Mouse (Mus musculus) midbrain, embryonic 16.5 days (tissue): ENCODE measurements around the gene Chst15. TPM values are rescaled to one million over a fixed set of nuclear protein-coding genes. Genes with fewer than 3 reads are reported as not detected.

Source experiments
- ATAC-seq: fragments of 200-750 bp; cut with Nextera tagmentation; 2 replicates; pipeline ENCODE4 v1.8.0; 2017; ENCODE audit warnings: moderate TSS enrichment
- H3K27ac ChIP-seq: fragments of 300-500 bp; sonication (generic); 2 replicates; pipeline ENCODE4 v1.5.1; 2014; ENCODE audit warnings: mild to moderate bottlenecking, low read length, mixed read lengths
- H3K27me3 ChIP-seq: fragments of 300-500 bp; sonication (generic); 2 replicates; pipeline ENCODE4 v1.6.1; 2014; ENCODE audit warnings: low read depth, low read length, mixed read lengths; ENCODE audit not compliant: control insufficient read depth, insufficient read depth
- H3K36me3 ChIP-seq: fragments of 300-500 bp; sonication (generic); 2 replicates; pipeline ENCODE4 v1.6.1; 2014; ENCODE audit warnings: mild to moderate bottlenecking, low read length, moderate library complexity, mixed read lengths; ENCODE audit not compliant: control insufficient read depth, insufficient read depth
- H3K4me1 ChIP-seq: fragments of 300-500 bp; sonication (generic); 2 replicates; pipeline ENCODE4 v1.6.1; 2014; ENCODE audit warnings: mild to moderate bottlenecking, low read length, mixed read lengths; ENCODE audit not compliant: control insufficient read depth, insufficient read depth
- H3K4me2 ChIP-seq: fragments of 300-500 bp; sonication (generic); 2 replicates; pipeline ENCODE4 v1.6.1; 2014; ENCODE audit warnings: mild to moderate bottlenecking, low read length, mixed read lengths
- H3K4me3 ChIP-seq: fragments of 300-500 bp; sonication (generic); 2 replicates; pipeline ENCODE4 v1.5.1; 2014; ENCODE audit warnings: low read depth, mild to moderate bottlenecking, low read length, moderate library complexity, mixed read lengths
- H3K9ac ChIP-seq: fragments of 300-500 bp; sonication (generic); 2 replicates; pipeline ENCODE4 v1.6.1; 2014; ENCODE audit warnings: low read depth, low read length, mixed read lengths
- H3K9me3 ChIP-seq: fragments of 300-500 bp; sonication (generic); replicated peaks from 2 replicates; pipeline ENCODE4 v1.6.1; 2014; ENCODE audit warnings: mild to moderate bottlenecking, low read length, mixed read lengths; ENCODE audit not compliant: control insufficient read depth, poor library complexity, severe bottlenecking
- WGBS: fragments of 180-500 bp; shearing (Covaris S2); extraction: QIAGEN DNeasy Blood & Tissue Kit; methylation state at CpG from one replicate; pipeline ENCODE4 v1.1.7; 2014; 5-methylcytosine and 5-hydroxymethylcytosine counted together
- polyA plus RNA-seq: library from polyadenylated mRNA; unstranded; fragments of >200 nt; fragmentation: Nextera tagmentation; extraction: Ambion mirVana; gene quantifications from 2 replicates; pipeline ENCODE4 v1.2.1, GENCODE M21; 2015

The Chst15 gene
- polyA plus RNA-seq, 1 experiment from 2014 or later: 12.6 TPM

DNA sequence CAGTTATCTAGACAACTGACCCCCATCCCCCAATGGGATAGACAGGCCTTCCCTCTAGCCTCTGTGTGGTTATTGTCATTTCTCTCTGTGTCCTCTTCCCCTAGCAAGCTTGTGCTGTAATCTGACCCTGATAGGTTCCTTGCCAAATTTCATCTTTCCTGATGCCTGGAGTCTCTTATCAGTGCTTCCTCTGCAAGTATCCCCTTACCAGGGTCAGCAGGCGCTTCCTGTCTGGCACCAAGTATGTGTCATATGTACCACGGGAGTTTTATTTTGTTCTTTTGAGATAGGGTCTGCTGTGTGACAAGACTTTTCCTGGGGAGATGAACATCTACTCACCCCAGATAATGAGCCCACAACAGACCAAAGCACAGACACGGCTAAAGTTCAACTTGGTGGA, 38.4 kb downstream of the Chst15 start:
- H3K27ac ChIP-seq: no peak overlapping the region
- H3K36me3 ChIP-seq: no peaks in the 10 kb centered on the region
- H3K9ac ChIP-seq: no peak overlapping the region
- 95% methylated on average over 3 of the region's 3 CpGs for WGBS
- ATAC-seq: no peak
- peaks cover 6% of the 10 kb centered on the region for H3K4me1 ChIP-seq
- H3K4me2 ChIP-seq: no peak overlapping the region
- no peaks in the 10 kb centered on the region for H3K9me3 ChIP-seq
- no peaks in the 10 kb centered on the region for H3K27me3 ChIP-seq
- no peak overlapping the region for H3K4me3 ChIP-seq

DNA sequence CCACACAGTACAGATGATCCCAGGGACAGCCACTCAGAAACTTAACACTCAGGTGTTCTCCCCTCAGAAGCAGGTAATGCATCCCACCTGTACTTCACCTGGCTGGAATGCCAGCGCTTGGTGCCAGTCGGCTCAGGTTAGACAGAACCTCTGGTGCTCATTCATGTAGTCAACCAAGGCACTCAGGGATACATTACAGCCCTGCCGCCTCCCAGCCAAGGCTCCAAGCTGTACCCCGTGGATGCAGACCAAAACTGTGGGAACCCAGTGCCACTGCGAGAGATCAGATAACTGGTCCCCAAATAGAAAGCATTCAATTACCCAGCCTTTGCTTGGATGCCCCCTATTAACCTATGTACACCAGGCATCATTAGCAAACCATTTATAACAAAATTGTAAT, 40.7 kb downstream of the Chst15 start:
- Histone ChIP-seq H3K27ac (no peak overlapping the region), H3K9ac (no peak overlapping the region), H3K4me2 (no peak overlapping the region), H3K27me3 (no peaks in the 10 kb centered on the region), H3K9me3 (no peaks in the 10 kb centered on the region), H3K36me3 (no peaks in the 10 kb centered on the region), H3K4me1 (peaks cover 6% of the 10 kb centered on the region), H3K4me3 (no peak overlapping the region)
- ATAC-seq: no peak
- 72% methylated on average over 5 of the region's 5 CpGs for whole genome bisulfite sequencing

DNA sequence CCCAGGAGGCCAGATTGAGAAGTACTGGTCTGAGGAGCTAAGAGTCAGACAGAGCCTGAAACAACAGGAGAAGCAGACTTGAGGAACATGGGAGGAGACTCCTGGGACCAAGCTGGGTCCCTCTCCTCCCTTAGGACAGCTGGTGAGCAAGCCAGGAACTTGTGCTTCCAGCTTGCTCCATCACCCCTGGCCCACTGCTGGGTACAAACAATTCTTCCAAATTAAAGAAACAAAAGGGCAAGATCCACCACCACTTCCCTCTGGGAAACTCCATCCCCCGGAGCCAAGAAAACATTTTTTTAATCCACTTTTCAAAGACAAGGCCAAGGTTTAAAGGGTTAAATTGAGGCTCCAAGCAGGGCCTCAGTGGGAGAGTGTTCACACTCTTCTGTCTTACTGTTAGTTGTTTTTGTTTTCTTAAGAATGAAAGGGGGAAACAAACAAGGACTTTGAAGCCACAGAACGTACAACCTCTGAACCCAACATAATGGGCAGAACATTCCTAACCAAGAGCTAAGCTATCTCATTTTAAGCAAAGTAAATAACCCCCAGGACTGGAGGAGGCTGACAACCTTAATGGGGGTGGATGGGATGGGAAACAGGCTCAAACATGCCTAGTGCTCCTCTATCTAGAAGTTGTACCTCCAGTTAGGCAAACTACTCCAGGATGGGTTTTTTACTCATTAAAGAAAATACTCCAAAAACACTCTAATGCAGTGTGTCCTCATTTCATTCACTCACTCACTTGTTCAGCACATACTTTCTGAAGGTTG, 43.1 kb downstream of the Chst15 start:
- Histone ChIP-seq H3K27me3 (no peaks in the 10 kb centered on the region), H3K27ac (no peak overlapping the region), H3K4me2 (no peak overlapping the region), H3K9ac (no peak overlapping the region), H3K4me3 (no peak overlapping the region), H3K9me3 (no peaks in the 10 kb centered on the region), H3K4me1 (peaks cover 6% of the 10 kb centered on the region), H3K36me3 (peaks cover under 1% of the 10 kb centered on the region; the same call in 1 of the 2 replicates)
- no peak for ATAC-seq
- WGBS: 41% methylated on average over 2 of the region's 2 CpGs

DNA sequence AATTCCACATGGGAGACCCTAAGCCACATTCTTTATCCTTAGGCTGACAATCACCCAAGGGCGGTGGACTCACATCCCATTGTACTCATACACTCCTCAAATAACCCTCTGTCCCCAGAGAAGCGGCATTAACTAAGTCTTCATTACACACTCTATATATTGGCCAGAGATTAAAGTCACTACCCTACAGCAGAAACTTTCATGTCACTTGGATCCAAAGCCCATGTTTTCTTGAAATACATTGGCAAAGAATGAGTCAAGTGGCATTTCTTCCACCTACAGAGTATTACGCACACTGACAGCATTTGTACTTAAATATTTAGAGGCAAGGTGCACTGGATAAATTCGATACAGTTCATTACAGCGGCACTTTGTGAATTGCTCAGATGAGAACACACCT, 44.0 kb downstream of the Chst15 start:
- no peaks in the 10 kb centered on the region for H3K9me3 ChIP-seq
- H3K27ac ChIP-seq: no peak overlapping the region
- H3K27me3 ChIP-seq: no peaks in the 10 kb centered on the region
- H3K9ac ChIP-seq: no peak overlapping the region
- no peak overlapping the region for H3K4me3 ChIP-seq
- peaks cover 6% of the 10 kb centered on the region for H3K4me1 ChIP-seq
- ATAC-seq: no peak
- peaks cover 3% of the 10 kb centered on the region; the same call in 1 of the 2 replicates for H3K36me3 ChIP-seq
- WGBS: 95% methylated on average over 5 of the region's 5 CpGs
- H3K4me2 ChIP-seq: no peak overlapping the region

DNA sequence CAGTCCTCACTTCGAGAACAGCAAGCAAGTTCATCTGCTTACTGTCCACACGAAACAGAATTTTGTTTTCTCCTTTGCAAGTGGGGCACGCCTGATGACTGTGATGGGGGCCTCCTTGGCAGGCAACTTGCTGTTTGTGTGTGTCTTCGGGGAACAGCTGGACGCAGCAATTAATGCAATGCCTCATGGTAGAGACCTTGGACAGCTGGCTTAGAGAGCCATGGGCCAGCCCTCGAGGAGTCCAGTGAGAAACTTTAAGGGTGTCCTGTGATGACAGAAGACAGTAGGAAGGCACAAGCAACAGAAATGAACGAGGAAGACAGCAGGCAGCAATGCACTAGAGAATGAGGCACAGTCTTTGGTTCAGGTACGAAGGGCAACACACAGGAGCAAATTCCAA, 46.7 kb downstream of the Chst15 start:
- H3K4me3 ChIP-seq: no peak overlapping the region
- ATAC-seq: no peak
- peaks cover 3% of the 10 kb centered on the region; the same call in 1 of the 2 replicates for H3K36me3 ChIP-seq
- no peak overlapping the region for H3K4me2 ChIP-seq
- WGBS: 92% methylated on average over 8 of the region's 8 CpGs
- H3K4me1 ChIP-seq: no peaks in the 10 kb centered on the region
- H3K27ac ChIP-seq: no peak overlapping the region
- H3K9me3 ChIP-seq: no peaks in the 10 kb centered on the region
- no peaks in the 10 kb centered on the region for H3K27me3 ChIP-seq
- H3K9ac ChIP-seq: no peak overlapping the region

DNA sequence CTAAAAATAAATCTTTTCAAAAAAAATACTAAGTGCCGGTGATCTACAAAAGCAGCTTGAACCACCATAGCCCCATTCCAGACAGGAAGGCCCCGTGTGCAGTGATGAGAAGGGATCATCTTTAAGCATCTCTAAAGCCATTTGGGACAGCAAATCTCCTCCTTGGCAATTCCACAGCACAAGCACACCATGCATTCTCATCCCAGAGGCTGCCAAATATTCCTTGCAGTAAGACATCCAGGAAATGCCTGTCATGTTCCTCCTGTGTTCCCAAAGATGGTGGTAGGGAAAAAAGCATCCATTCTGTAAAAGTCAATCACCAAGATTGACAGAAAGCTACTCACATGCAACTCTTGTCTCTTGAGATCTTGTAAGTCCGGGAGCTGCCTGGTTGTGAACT, 47.4 kb downstream of the Chst15 start:
- H3K4me3 ChIP-seq: no peak overlapping the region
- ATAC-seq: no peak
- H3K9ac ChIP-seq: no peak overlapping the region
- no peak overlapping the region for H3K27ac ChIP-seq
- H3K36me3 ChIP-seq: peaks cover 3% of the 10 kb centered on the region; the same call in 1 of the 2 replicates
- no peaks in the 10 kb centered on the region for H3K9me3 ChIP-seq
- H3K27me3 ChIP-seq: no peaks in the 10 kb centered on the region
- no peak overlapping the region for H3K4me2 ChIP-seq
- WGBS: 75% methylated on average over 3 of the region's 3 CpGs
- H3K4me1 ChIP-seq: no peaks in the 10 kb centered on the region; the same call in 1 of the 2 replicates

DNA sequence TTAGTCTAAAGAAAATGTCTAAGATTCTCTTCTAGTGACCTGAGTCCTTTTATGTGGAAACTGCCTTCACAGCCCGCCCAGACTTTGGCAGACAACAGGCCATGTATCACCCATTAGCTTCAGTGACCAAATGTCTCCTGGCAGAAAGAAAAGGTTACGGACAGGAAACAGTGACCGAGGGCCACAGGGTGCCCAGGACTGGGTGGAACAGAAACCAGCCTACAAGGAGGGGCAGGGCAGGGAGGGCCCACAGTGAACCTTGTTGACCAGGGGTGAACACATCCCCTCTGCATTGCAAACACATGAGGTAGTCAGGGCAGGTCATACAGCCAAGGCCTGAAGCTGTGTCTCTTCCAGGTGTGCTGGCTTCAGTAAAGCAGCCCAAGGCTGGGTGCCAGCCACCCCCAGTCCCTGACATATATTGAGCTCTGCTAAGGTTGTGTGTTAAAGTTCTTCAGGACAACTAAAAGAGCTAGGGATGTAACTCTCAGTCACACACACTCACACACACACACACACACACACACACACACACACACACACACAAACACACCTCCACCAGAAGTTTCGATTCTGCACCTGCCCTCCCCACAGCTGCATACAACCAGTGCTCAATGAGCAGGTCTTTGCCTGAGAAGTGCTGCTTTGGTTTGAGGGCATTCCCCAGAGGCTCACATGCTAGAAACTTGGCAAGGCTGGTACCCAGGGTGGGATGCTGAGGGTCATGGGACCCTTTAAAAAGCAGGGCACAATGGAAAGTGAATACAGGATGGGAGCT, 49.1 kb downstream of the Chst15 start:
- WGBS: 94% methylated on average over 4 of the region's 4 CpGs
- Histone ChIP-seq H3K9me3 (no peaks in the 10 kb centered on the region), H3K4me1 (no peaks in the 10 kb centered on the region; the same call in 1 of the 2 replicates), H3K4me3 (no peak overlapping the region), H3K9ac (no peak overlapping the region), H3K4me2 (no peak overlapping the region), H3K27me3 (no peaks in the 10 kb centered on the region), H3K27ac (no peak overlapping the region), H3K36me3 (peaks cover 3% of the 10 kb centered on the region; the same call in 1 of the 2 replicates)
- ATAC-seq: no peak

DNA sequence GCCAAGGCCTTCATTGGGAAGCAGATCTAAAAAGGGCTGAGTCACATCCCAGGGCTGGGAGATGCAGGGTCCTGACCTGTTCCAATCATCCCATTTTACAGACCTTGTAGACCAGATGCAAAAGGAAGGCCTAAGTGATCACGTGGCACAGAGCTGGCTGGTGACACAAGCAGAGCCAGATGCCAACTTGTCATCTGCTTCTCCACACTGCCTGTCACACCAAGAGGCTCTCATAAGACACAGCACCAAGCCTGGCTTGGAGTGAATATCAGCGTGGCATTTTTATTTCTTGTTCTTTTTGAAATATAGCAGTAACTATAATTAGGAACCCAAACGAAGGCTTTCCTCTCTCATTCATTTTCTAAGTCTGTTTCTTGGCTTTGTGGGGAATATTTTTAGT, 52.3 kb downstream of the Chst15 start:
- Histone ChIP-seq H3K36me3 (peaks cover 3% of the 10 kb centered on the region; the same call in 1 of the 2 replicates), H3K27me3 (no peaks in the 10 kb centered on the region), H3K4me1 (no peaks in the 10 kb centered on the region; the same call in 1 of the 2 replicates), H3K9me3 (no peaks in the 10 kb centered on the region), H3K4me2 (no peak overlapping the region), H3K9ac (no peak overlapping the region), H3K4me3 (no peak overlapping the region), H3K27ac (no peak overlapping the region)
- no peak for ATAC-seq
- WGBS: 70% methylated on average over 3 of the region's 3 CpGs

DNA sequence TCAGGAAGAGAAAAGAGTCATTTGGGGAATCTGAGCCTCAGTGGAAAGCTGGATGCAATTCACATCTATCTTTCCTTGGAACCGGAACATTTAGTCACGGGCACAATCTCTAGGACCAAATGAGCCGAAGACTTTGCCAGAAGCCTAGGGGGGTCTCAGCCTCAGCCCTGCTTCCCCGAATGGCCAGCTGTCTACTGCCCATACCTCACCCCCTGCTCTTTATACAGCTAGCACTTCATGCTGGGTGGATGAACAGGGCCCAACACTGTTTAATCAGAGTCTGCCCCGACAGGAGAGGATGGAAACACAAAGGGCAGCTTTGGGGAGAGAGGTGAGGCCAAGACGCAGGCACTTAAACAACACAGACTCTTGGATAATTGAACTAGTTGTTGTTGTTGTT, 53.8 kb downstream of the Chst15 start:
- no peaks in the 10 kb centered on the region for H3K36me3 ChIP-seq
- H3K27ac ChIP-seq: no peak overlapping the region
- ATAC-seq: 0 out of 2 replicates have a peak, but pooled peaks have one; percentile 56
- H3K9me3 ChIP-seq: no peaks in the 10 kb centered on the region
- no peak overlapping the region for H3K4me3 ChIP-seq
- WGBS: 11% methylated on average over 6 of the region's 6 CpGs
- no peak overlapping the region for H3K9ac ChIP-seq
- no peaks in the 10 kb centered on the region for H3K27me3 ChIP-seq
- H3K4me1 ChIP-seq: peaks cover 4% of the 10 kb centered on the region; the same call in 1 of the 2 replicates
- no peak overlapping the region for H3K4me2 ChIP-seq
